Mouse (Mus musculus): ENCODE measurements around the gene Cadm3. TPM values are rescaled to one million over a fixed set of nuclear protein-coding genes. Genes with fewer than 3 reads are reported as not detected.

Cadm3 gene
- total RNA-seq, 2 experiments from 2014 or later: 7.8 TPM; not detected in 1

DNA sequence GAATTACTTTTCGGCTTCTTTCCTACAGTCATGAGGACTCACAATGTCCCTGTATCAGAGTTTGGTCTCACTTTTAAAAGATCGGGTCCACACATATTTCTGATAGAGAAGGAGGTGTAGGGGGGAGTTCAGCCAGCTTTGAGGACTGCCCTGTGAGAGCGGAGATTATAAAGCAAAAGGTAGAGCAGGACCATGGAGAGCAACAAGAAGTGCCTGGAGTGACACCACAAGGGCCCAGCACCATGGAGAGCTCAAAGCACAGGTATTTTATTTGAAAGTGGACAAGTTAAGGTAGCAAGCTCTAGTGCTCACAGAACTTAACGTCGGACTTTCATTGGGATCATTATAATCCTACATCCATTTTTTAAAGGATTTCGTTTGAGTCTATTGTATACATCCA lies 5.8 kb downstream of the Cadm3 start:
- ATAC-seq (replicated peaks; ENCODE audit: low FRiP score, poor library complexity, severe bottlenecking): no peak

DNA sequence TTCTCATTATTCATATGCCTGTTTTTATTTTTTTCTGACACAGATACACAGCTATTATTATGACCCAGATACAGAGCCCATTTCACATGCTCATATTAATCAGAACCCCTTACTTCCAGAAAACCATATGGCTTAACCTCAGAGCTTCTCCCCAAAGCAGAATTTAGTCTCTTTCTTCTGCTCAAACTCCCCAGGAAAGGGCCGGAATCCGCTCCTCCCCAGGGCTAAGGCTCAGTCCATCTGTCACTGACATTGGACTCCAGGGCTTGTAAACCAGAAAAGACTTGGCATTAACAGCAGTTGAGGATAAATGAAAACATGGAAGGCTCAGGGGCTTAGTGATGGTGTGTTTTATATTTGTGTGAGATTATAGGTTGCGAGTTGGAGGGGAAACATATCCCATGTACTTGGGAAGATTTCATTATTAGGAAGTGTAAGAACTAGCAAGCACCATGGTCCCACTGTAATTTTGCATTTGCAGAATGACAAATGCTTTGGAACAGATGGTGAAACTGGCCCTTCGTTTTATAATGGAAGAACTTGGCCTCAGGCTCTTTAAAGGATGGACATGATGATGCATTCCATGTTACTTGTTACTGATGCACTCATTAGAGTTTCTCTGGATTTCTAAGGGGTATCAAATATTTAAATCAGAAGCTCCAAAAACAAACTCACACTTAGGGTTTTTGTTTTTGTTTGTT lies 7.8 kb downstream of the Cadm3 start:
- no peak for ATAC-seq (replicated peaks; ENCODE audit: low FRiP score, poor library complexity, severe bottlenecking)

DNA sequence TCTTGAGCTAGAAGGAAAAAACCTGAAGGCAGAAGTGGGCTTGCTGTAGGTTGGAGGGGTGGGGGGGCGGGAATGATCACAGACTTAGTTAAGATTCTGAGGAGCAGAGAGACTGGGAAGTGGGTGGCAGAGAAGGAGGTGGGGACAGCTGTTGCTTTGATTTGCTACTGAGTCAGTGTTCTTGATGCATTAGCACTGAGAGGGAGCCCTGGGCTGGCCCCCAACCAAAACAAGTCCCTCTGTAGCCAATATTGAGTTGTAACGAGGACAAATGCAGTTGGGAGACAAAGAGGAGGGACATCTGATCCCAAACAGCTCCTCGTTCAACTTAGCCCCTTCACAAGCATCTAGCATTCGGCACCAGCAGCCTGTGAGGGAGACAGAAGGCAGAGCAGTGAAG lies 9.7 kb downstream of the Cadm3 start:
- no peak for ATAC-seq (replicated peaks; ENCODE audit: low FRiP score, poor library complexity, severe bottlenecking)

DNA sequence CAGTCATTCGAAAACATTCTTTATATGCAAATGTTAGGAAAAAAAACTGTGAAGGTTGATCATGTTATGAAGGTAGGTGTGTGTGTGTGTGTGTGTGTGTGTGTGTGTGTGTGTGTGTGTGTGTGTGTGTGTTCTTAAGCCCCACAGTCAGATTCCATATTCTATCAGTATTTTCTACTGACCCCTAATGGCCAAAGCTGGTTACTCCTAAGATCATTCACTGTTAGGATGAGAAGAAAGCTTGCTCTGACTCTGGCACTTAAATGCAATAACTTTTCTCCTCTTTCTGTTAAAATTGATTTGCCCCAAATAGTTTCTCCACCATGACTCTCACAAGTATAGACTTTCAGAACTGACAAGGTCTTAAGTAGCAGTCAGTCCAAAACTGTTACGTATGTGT lies 10.8 kb downstream of the Cadm3 start:
- no peak for ATAC-seq (replicated peaks; ENCODE audit: low FRiP score, poor library complexity, severe bottlenecking)

DNA sequence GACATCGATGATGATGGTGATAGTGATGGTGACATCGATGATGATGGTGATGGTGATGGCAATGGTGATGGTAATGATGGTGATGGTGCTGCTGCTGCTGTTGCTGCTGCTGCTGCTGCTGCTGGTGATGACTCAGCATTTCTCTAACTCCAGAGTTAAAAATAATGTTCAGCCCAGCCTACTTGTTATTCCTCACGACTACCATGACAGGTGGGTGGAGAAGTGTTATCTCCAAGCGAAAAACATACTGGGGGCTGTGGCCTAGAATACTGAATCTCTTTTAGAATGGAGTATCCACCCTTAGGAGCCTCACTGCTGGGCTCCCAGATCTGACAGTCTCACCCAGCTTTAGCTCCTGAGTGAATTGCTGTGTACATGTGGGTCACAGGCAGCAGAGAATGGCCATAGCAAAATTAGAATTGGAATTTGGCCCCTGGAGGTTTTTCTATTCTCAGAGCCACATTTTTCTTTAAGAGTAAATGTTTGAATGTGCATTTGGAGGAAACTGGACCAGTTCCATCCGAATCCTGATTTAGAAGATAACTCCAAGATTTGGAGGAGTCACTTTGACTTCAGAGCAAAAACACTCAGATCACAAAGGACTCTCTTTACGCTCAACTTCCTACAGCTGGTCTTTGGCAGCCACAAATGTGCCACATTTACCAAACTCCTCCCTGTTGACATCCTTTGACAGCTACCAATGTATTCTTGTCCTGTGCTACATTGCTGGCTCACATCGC lies 12.2 kb downstream of the Cadm3 start:
- peak; percentile 52 for ATAC-seq (replicated peaks; ENCODE audit: low FRiP score, poor library complexity, severe bottlenecking)

DNA sequence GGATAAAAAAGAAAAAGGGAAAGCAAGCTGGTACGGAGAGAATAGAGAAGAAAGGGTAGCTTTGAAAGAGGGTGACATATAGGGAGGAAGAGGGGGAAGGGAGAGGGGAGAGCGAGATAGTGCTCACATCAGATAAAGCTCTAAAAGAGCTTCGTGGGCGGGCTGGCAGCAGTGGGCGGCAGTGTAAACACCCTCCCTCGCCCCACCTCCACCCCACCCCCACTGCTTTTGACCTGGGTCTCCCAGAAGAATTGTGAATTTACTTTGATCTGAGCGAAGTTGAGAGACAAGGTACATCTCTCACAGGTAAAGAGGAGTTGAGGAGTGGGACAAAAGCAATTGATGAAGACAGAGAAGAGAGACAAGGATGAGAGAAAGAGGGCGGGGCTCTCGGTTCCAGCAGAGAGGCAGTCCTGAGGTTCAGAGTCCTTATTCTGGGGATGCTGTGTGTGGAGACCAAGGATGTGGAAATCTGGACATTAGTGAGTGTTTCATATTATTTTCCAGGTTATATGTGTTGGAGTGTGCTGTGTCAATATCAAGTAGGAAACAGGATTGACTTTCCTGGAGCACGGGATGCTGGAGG lies 17.0 kb downstream of the Cadm3 start, which contains the start of gene Aim2:
Gene Aim2, plus strand, starts transcription at position 508 of the 586 bp plus-strand sequence.
- peak; percentile 58; the same call in 1 of the 2 replicates for ATAC-seq (replicated peaks; ENCODE audit: low FRiP score, poor library complexity, severe bottlenecking)

DNA sequence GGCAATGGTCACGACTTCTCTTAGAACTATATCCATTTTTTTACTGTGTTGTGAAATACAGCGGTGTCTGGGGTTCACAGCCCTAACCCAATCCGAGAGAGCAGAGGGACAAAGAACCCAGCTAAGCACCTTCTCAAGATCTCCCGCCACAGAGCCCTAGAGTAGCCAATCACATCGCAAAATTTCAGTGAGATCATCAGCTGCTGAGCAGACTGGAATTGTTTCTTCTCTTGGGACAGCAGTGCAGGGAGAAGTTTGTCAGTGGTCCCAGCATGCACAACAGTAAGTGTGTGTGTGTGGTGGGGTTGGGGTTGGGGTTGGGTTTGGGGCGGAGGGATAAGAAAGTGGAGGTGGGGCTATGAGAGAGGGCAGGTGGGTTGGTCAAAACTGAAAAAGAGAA lies 17.5 kb downstream of the Cadm3 start:
- peak; percentile 85 for ATAC-seq (replicated peaks; ENCODE audit: low FRiP score, poor library complexity, severe bottlenecking)

DNA sequence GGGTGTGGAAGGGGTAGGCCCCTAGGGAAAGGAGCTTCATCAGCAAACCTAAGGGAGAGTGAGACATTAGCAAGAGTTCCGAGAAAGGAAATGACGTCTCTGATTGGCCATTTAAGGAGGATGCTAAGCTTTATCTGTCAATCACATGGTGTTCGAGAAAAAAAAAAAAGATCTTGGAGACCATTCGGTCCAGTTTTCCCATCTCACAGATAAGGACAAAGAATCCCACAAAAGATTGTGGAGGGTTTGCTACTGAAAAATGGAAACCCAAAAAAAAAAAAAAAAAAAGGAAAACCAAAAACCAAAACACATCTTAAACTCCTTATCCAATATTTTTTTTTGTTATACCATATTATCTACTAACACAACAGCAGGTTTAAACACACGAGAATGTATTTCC lies 18.3 kb downstream of the Cadm3 start:
- no peak for ATAC-seq (replicated peaks; ENCODE audit: low FRiP score, poor library complexity, severe bottlenecking)

DNA sequence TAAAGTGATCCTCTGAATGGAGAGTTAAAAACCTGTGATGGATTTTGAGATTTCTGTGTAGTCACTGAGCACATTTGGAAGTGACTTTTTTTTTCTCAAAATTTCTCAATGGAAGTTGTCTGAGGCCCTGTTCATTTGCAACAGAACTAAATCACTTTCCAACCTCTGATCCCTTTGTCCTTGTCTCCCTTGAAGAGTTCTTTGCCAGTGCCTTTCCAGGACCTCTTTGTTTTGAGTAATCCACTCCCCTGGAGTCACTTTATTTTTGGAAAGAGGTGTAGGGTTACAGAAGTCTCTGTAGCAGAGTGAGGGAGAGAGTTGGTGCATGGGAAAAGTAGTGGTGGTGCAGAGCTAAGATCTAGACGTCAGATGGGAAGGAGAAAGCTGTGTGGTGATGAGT lies 19.0 kb downstream of the Cadm3 start:
- ATAC-seq (replicated peaks; ENCODE audit: low FRiP score, poor library complexity, severe bottlenecking): no peak

DNA sequence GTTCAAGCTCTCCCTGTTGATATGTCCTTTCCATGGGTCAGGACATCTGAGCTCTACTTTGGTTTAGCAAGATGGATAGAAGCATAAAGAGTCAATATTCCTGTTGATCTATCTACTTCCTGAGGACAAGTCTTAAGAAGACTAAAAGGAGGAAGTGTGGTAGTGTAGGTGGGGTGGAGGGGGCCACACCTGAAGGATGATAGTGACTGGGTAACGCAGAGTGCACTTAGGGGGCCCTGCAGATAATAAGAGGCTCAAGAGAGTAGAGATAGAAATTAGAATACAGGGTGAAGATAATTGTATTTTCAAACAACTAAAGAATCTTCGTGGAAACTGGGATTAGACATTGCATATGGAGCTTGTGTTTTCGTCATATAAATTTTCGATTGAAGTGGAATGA lies 22.4 kb downstream of the Cadm3 start:
- ATAC-seq (replicated peaks; ENCODE audit: low FRiP score, poor library complexity, severe bottlenecking): no peak

DNA sequence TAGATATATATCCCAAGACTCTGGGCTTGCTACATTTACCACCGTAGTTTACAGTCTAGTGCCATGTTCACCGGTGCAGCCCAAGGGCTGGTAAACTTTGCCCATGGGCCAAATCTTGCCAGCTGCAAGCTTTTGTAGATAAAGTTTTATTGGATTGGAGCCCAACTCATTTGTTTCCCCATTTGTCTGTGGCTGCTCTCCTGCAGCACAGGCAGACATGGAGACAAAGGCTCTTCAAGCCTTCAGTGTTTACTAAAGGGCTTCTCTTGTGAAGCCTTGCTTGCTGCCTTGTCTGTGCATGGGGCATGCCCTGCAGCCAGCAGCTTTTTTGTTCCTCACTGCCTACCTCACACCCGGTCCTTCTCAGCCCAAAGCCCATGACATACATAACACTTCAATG lies 23.6 kb downstream of the Cadm3 start:
- ATAC-seq (replicated peaks; ENCODE audit: low FRiP score, poor library complexity, severe bottlenecking): no peak

DNA sequence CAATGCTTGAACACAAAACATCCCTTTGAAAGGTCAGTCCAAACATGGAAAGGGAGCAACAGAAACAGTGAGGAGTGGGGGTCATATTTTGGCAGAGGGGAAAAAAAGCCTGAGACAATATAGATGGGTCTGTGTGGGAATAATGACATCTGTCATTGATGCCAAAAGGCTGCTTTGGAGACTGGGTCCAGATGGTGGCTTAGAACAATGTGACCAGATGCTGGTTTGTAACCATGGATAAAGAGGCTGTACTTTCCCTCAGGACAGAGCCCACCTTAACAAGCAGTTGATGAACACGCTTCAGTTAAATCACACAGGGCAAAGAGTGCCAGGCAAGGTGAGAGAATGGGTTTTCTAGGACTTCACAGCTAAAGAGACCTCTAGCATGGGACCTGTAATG lies 25.1 kb downstream of the Cadm3 start:
- no peak for ATAC-seq (replicated peaks; ENCODE audit: low FRiP score, poor library complexity, severe bottlenecking)

DNA sequence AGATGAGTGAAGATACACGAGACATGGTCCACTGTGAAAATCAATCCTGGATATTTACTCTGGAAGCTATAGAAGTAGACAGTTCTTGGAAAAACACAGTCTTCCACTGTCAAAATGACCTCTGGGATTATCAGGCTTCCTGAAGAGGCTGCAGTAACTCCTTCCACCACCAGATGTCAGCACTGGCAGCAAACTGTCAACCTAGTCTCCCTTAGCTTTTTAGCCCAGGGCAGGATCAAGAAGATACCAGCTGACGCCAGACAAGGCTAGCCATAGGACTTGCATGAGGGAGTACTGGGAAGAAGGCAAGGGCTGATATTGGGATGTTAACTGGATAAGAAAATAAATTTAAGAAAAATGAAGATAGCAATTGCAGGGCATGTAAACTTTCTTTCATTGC lies 28.0 kb downstream of the Cadm3 start:
- peak; percentile 87 for ATAC-seq (replicated peaks; ENCODE audit: low FRiP score, poor library complexity, severe bottlenecking)

DNA sequence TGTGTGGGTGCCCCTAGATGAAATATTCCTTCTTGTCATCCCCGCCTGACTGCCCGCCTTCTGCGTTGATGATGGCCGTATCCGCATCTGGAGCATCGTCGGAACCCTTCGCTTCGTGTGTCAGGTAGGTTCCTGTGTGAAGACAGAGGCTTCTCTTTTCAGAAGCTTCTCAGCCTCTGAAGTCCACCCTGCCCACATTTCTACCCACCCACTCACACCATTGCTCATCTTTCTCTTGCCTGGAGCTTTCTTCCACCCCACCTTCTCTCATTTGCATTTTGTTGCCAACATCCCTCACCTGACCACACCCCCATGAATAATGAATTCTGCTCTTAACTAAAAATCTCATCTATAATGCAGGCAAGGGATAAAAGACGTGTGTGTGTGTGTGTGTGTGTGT lies 30.5 kb downstream of the Cadm3 start:
- no peak for ATAC-seq (replicated peaks; ENCODE audit: low FRiP score, poor library complexity, severe bottlenecking)

DNA sequence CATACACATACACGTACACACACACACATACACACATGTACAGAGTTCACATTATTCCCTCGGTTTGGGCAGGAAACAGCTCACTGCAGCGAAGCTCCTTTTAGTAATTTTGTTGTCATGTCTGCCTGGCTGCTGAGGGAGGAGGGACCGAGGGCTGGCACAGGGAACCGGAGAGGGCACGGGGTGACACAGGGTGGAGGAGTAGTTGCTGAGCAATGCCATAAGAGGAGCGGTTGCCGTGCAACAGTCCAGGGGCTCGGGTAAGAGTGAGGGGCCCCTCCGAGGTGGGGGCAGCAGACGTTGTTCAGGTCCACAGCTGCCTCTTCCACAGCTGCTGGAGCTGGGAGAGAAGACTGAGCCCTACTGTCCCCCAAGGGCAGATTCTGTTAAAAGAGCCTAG lies 31.6 kb downstream of the Cadm3 start:
- no peak for ATAC-seq (replicated peaks; ENCODE audit: low FRiP score, poor library complexity, severe bottlenecking)

DNA sequence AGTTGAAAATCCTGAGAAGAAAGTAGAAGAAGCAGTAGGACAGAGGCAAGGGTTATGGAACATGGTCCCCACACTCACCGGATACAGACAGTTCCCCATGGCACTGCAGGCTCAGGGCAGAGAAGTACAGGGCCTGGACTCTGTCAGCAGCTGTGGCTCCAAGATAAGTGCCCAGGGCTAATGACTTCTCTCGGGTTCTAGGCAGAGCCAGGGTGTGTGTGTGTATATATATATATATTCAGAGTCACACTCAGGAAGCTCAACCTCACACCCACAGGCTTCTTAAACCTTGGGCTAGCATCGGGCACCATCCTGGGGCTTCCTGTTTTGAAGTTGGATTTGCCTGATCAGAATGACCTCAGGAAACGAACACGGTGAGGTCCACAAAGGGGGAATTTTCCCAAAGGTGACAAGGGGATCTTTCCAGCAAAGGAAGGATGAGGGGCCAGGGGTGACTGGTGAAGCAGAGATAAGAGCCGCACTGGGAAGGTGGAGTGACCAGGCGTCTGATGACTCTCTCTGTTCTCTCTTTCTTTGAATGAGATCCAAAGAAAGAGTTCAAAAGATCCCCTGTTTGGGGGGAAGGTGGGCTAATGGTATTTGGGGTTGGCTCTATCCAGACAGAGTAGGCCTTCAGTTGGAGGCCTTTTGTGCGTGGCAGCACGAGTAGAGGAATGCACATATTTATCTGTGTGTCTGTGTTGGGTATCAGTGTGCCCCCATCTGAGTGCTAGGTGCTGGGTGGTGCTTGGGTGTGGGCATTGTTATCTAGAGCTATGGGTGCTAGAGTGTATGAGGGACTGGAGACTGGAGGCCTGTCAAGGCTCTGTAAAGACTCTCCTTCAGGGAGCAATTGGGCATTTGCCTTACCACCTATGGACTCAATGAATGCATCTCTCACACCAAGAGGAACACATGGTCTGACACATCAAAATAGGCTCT lies 33.9 kb downstream of the Cadm3 start, which contains the start of gene Ackr1:
Gene Ackr1, minus strand, starts transcription at position 439 of the 942 bp plus-strand sequence.
- ATAC-seq (replicated peaks; ENCODE audit: low FRiP score, poor library complexity, severe bottlenecking): peak; percentile 73

DNA sequence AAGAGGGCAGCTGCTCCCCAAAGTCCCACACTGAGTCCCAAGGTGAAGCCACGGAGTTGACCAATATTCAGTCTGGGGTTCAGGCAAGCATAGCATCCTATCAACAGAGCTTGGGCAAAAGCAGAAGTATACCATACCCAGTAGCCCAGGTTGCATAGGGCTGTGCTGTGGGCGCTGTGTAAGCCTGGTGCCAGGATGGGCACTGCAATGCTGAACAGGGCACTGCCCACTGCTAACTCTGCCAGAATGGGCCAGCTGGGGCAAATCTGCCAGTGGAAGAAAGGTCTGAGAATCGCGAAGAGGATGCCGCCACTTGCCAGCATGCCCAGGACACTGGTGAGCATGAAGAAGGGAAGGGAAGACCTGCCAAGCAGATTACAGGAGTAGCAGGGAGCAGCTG lies 35.1 kb downstream of the Cadm3 start:
- peak; percentile 15 for ATAC-seq (replicated peaks; ENCODE audit: low FRiP score, poor library complexity, severe bottlenecking)

DNA sequence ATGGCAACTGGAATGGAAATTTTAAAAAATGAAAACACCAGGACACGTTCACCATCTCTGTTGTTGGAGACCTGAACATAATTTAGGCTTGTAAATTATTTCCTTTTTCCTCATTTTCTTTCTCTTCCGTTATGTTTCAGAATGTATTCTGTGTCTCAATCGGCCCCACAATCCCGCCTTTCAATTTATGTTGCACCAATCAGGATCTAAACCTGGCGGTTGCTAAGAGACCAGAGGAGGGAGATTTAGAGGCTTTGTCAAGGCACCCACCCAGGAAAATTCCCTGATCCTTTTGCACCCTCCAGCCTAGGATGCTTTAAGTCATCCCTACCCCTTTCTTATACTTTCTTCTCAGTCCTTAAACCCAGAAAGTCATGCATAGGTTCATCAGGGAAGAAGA lies 37.8 kb downstream of the Cadm3 start:
- no peak for ATAC-seq (replicated peaks; ENCODE audit: low FRiP score, poor library complexity, severe bottlenecking)

DNA sequence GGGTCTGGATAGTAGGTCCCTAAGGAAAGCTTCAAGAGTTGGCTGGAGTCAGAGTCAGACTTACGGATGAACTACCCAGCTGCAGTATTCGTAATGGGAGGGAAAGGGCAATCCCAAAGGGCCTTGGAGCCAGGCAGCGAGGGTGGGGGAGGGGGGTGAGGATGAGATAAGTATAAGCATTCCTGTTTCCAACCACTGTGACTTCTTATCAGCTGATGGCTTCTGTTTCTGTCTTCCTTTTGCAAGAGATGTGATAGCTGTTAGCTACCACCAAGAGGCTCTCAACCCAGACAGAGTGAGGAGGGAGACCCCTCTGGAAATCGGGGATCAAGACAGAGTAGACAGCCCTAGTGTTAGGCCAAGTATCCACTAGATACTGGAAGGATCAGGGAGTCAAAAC lies 38.3 kb downstream of the Cadm3 start:
- peak; percentile 52 for ATAC-seq (replicated peaks; ENCODE audit: low FRiP score, poor library complexity, severe bottlenecking)

DNA sequence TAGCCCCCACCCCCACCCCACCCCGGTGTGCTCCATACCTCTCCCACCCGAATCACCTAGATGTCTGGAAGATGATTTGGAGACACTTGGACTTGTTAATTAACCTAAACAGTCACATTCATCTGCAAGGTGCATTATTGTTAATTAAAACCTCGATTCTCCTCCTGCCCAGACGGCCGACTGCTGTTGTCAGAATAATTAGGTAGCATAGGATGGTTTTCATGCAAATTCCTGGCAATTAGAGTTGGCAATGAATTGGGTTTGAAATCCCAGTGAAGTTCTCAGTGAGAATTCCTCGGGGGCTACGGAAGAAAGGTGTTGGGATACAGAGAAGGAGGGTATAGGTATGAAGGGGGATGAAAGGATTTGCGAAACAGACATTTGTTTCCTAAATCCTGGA lies 39.0 kb downstream of the Cadm3 start:
- no peak for ATAC-seq (replicated peaks; ENCODE audit: low FRiP score, poor library complexity, severe bottlenecking)
